Mouse (Mus musculus) heart, embryonic 12.5 days (tissue): Measurements from ENCODE around the gene Gm49396. TPM values are rescaled to one million over a fixed set of nuclear protein-coding genes. Genes with fewer than 3 reads are reported as not detected.
A peak's percentile ranks its signal among the peaks of the same experiment; 100 is the strongest.

Experiments
- ATAC-seq: fragments of 200-750 bp; cut with Nextera tagmentation; 2 replicates; pipeline ENCODE4 v1.8.0; 2017; ENCODE audit warnings: moderate TSS enrichment, moderate library complexity; ENCODE audit not compliant: insufficient number of reproducible peaks, low FRiP score
- H3K27ac ChIP-seq: fragments of 300-500 bp; sonication (generic); 2 replicates; pipeline ENCODE4 v1.5.1; 2016; ENCODE audit warnings: mild to moderate bottlenecking, moderate library complexity; ENCODE audit not compliant: poor library complexity, severe bottlenecking
- H3K27me3 ChIP-seq: fragments of 300-500 bp; sonication (generic); replicated peaks from 2 replicates; pipeline ENCODE4 v1.6.1; 2016; ENCODE audit warnings: mild to moderate bottlenecking, moderate library complexity
- H3K36me3 ChIP-seq: fragments of 300-500 bp; sonication (generic); 2 replicates; pipeline ENCODE4 v1.6.1; 2016; ENCODE audit warnings: mild to moderate bottlenecking, moderate library complexity
- H3K4me1 ChIP-seq: fragments of 300-500 bp; sonication (generic); replicated peaks from 2 replicates; pipeline ENCODE4 v1.6.1; 2016; ENCODE audit warnings: mild to moderate bottlenecking
- H3K4me2 ChIP-seq: fragments of 300-500 bp; sonication (generic); 2 replicates; pipeline ENCODE4 v1.6.1; 2016; ENCODE audit warnings: mild to moderate bottlenecking, moderate library complexity
- H3K4me3 ChIP-seq: fragments of 300-500 bp; sonication (generic); 2 replicates; pipeline ENCODE4 v1.5.1; 2016; ENCODE audit warnings: mild to moderate bottlenecking
- H3K9ac ChIP-seq: fragments of 300-500 bp; sonication (generic); 2 replicates; pipeline ENCODE4 v1.6.1; 2016; ENCODE audit warnings: mild to moderate bottlenecking, moderate library complexity
- H3K9me3 ChIP-seq: fragments of 300-500 bp; sonication (generic); replicated peaks from 2 replicates; pipeline ENCODE4 v1.6.1; 2016; ENCODE audit warnings: mild to moderate bottlenecking, moderate library complexity
- WGBS: fragments of 180-500 bp; shearing (Covaris S2); methylation state at CpG from one replicate; pipeline ENCODE4 v1.1.7; 2016; 5-methylcytosine and 5-hydroxymethylcytosine counted together
- polyA plus RNA-seq: library from polyadenylated mRNA; unstranded; fragments of >200 nt; fragmentation: Nextera tagmentation; extraction: Ambion mirVana; gene quantifications from 2 replicates; pipeline ENCODE4 v1.2.1, GENCODE M21; 2016

Gene Gm49396
- polyA plus RNA-seq, 1 experiment from 2014 or later, result 10.6 TPM

DNA sequence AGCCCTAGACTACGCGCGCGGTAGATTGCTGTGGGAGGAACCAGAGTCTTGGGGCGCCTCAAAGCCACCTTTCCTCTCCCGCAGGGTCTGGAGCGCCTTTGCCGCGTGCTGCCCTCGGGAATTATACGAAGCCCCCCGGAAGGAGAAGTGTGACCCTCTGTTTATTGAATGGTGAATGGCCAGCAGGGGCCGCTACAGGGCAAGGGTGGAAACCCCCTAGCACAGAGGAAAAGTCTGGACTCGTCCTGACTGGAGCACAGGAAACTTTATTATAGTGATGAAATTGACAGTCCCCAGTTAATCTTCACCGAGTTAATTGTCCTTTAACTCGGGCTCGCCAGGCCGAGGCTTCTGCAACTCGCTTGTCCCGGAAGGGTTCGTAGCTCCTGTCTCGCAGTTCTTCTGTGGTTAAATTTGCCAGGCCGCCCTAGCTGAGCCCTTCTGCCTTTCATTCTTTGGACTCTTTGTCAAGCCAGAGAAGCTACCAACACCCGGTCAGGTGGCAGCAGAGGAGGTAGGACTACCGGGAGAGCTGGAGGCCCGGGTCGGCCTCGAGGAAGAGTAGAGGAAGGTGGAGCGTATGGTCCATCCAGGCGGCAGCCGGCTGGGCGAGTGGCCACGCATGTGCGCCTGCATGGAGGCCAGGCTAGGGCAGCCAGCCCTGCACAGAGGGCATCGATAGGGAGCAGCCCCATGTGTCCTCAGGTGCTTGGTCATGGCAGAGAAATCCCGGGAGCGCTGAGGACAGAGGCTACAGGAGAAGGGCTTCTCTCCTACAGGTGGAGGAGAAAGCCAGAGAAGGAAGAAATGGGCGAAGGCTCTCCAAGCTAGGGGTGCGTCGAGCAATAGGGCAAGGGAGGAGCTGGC lies 26.5 kb downstream of the Gm49396 start:
- peak overlapping the region; percentile 93 for H3K4me2 ChIP-seq
- H3K9me3 ChIP-seq, result no peaks in the 10 kb centered on the region
- peak overlapping the region; percentile 89 for H3K27ac ChIP-seq
- H3K27me3 ChIP-seq, result 0 out of 2 replicates have a peak, but pooled peaks cover 11% of the 10 kb centered on the region
- H3K36me3 ChIP-seq, result peaks cover 25% of the 10 kb centered on the region
- peak; percentile 63 for ATAC-seq
- peak overlapping the region; percentile 82 for H3K4me3 ChIP-seq
- peaks cover 16% of the 10 kb centered on the region for H3K4me1 ChIP-seq
- 29% methylated on average over 40 of the region's 40 CpGs for WGBS
- H3K9ac ChIP-seq, result peak overlapping the region; percentile 92

DNA sequence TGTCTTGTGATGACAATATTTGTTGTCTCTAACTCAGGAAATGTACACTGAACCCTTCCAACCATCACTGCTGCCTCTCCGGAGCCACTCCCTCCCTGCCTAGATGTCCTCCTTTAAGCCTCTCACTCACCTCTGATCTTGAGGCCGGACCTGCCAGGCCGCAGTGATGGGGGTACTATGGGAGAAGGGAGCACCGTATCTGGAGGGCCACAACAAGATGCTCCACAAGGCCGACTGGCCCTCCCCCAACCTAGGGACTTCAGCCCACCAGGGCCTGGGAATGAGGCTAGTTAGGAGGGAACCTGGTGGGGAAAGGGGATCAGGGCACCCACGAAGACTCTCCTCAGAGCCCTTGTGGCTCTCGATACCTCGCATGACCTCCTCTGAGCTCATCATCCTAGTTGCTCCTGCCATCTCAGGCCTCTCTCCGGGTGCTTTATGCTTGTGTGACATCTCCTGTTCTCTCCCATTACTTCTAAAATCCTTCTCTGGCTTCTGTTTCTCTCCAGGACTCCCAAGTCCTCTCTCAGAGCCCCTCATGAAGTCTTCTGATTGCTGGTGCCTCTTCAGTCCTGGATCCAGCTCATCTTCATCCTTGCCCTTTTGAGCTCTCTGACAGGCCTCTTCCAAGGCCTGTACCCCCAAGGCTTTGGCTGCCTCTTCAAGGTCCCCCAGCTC lies 27.9 kb downstream of the Gm49396 start:
- Histone ChIP-seq H3K27me3 (0 out of 2 replicates have a peak, but pooled peaks cover 17% of the 10 kb centered on the region), H3K4me2 (no peak overlapping the region), H3K9me3 (no peaks in the 10 kb centered on the region), H3K4me3 (no peak overlapping the region), H3K36me3 (peaks cover 11% of the 10 kb centered on the region), H3K27ac (no peak overlapping the region), H3K4me1 (peaks cover 16% of the 10 kb centered on the region), H3K9ac (no peak overlapping the region)
- no peak for ATAC-seq
- 78% methylated on average over 9 of the region's 9 CpGs for WGBS

DNA sequence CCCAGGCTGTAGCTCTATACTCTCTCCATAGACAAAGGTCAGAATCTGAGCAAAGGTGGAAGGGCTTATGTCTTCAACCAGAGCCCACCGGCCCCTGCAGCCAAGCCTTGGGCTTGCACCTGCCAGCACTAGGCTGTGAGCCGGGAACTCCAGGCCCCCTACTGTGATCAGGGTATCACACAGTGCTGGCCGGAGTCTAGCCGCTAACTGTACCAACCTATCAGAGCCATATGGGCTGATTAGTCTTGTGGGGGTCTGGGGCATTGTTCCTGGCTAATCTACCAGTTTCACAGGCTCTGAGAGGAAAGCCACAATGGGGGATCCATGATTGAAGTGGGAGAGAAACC lies 28.4 kb downstream of the Gm49396 start:
- WGBS, result 39% methylated on average over 4 of the region's 4 CpGs

DNA sequence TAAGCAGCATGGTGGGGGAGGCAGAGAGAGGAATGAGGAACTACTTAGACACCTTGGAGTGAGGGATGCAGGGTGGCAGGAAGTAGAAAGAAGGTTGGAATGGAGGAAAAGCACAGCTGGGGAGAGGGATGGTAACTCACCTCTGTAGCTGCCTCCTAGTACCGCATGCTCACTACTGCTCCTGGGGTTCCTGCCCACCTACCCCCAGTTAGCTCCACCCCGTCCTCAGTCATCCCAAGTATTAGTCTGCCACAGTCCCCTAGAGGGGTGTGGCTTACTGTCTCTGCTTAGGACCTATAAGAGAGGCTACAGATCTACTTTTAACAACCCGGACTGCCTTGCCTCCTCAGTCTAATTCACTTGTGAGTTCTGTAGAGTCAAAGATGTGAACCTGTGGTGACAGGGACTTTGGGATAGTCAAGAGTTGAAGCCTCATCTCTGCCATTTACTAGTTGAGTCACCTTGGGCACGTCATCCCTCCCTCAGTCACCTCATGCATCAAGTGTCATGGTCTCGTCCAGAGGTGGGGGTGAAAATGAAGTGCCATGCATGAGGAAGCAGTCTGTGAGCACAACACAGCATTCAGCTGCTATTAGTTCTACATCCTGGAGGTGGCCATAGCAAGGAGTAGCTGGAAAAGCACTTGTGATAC lies 29.8 kb downstream of the Gm49396 start:
- Histone ChIP-seq H3K9ac (no peak overlapping the region), H3K9me3 (no peaks in the 10 kb centered on the region), H3K36me3 (no peaks in the 10 kb centered on the region), H3K27me3 (0 out of 2 replicates have a peak, but pooled peaks cover 17% of the 10 kb centered on the region), H3K4me3 (no peak overlapping the region), H3K4me2 (no peak overlapping the region), H3K27ac (no peak overlapping the region), H3K4me1 (peaks cover 5% of the 10 kb centered on the region; the same call in 1 of the 2 replicates)
- 37% methylated on average over 5 of the region's 5 CpGs for WGBS
- no peak for ATAC-seq

More for the DNA sequence above, 28.4 kb downstream of the Gm49396 start:
- Histone ChIP-seq H3K4me3 (no peak overlapping the region), H3K9ac (no peak overlapping the region), H3K27me3 (0 out of 2 replicates have a peak, but pooled peaks cover 17% of the 10 kb centered on the region), H3K4me2 (no peak overlapping the region), H3K9me3 (no peaks in the 10 kb centered on the region), H3K36me3 (peaks cover 5% of the 10 kb centered on the region), H3K4me1 (peaks cover 15% of the 10 kb centered on the region), H3K27ac (no peak overlapping the region)
- ATAC-seq, result no peak

DNA sequence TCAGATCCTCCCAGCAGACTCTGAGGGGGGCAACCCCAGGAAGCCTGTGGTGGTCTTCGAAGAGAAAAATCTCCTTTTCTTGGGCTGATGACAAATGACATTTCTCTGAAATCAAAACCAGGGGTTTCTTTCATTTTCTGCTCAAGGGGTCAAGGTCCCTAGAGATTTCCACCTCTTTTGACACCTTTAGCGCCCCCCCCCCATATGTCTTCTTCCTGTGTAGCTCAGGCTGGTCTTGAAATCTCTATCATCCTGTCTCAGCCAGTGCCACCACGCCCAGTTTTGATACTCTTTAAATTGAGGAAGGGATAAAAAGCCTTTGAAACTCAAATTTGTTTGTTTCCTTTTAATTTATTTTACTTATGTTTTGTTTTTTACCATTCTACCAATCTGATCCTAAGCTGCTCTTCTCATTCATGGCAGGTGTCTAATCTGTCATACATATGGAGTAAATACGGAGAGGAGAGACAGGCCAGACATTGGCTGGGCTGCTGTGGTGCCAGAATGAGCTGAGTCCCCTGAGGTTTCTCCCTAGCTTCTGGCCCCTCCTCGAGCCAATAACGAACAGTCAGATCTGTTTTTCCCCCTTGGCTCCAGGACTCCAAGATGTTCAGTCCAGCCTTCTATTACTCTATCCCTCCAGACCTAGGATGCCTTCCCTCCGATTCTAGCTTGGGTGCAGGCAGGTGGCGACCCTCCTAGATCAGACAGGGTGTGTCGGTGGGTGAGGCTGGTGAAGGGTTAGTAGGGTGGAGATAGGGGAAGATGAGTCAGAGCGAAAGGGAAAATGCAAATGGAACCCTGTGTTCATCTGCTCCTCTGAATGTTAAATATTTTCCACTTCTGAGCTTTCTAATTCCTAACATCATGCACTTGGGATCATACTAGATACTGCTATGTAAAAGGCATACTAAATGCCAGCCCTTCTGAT lies 30.7 kb downstream of the Gm49396 start:
- Histone ChIP-seq H3K9me3 (no peaks in the 10 kb centered on the region), H3K4me2 (no peak overlapping the region), H3K9ac (no peak overlapping the region), H3K27ac (no peak overlapping the region), H3K27me3 (0 out of 2 replicates have a peak, but pooled peaks cover 17% of the 10 kb centered on the region), H3K4me3 (no peak overlapping the region), H3K36me3 (no peaks in the 10 kb centered on the region), H3K4me1 (peaks cover 5% of the 10 kb centered on the region; the same call in 1 of the 2 replicates)
- no peak for ATAC-seq
- 58% methylated on average over 10 of the region's 10 CpGs for WGBS

DNA sequence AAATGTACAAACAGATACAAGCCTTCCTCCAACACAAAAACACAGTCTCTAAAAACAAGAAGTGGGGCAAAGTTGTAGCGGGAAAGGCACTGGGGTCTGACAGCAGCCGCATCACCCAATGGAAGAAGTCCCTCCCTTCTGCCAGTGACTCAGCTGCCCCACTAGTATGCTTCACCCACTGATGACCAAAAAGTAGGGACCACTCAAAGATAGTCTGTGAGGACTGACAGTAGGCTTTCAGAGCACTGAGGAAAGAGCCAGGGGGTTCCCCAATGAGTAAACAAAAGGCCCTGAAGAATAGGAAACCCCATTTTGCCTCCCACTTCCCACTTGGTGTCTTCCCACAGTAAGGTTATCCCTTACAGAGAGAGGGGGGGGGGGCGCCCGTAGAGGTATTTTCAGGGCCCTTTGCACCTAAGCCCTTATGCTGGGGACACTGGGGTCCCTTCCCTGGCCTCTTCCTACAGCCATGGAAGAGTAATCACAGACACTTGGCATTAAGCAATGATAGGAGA lies 31.4 kb downstream of the Gm49396 start:
- ATAC-seq, result no peak
- Histone ChIP-seq H3K4me2 (no peak overlapping the region), H3K36me3 (no peaks in the 10 kb centered on the region), H3K9me3 (no peaks in the 10 kb centered on the region), H3K27me3 (0 out of 2 replicates have a peak, but pooled peaks cover 17% of the 10 kb centered on the region), H3K27ac (no peak overlapping the region), H3K4me3 (no peak overlapping the region), H3K4me1 (peaks cover 7% of the 10 kb centered on the region), H3K9ac (no peak overlapping the region)
- 59% methylated on average over 4 of the region's 4 CpGs for WGBS

DNA sequence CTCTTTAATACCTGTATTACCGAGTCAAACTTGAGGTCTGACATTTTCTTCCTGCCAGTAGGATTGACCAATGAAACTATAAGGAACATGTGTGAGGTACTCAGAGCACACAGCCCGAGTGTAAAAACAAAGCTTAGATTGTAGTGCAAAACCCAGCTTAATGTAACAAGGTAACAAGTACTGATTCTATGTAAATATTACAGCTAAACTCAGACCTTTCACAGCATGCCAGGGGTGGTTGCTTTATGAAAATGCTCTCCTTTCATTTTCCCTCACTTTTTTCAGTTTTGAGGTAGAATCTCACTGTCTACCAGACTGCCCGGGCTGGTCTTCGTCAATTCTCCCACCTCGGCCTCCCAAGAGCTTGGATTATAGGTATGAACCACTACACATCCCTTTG lies 32.9 kb downstream of the Gm49396 start:
- Histone ChIP-seq H3K4me1 (peaks cover 9% of the 10 kb centered on the region; the same call in 1 of the 2 replicates), H3K4me2 (no peak overlapping the region), H3K36me3 (no peaks in the 10 kb centered on the region), H3K4me3 (no peak overlapping the region), H3K27me3 (0 out of 2 replicates have a peak, but pooled peaks cover 13% of the 10 kb centered on the region), H3K9ac (no peak overlapping the region), H3K27ac (no peak overlapping the region), H3K9me3 (no peaks in the 10 kb centered on the region)
- 73% methylated on average over 5 of the region's 5 CpGs for WGBS
- ATAC-seq, result no peak

DNA sequence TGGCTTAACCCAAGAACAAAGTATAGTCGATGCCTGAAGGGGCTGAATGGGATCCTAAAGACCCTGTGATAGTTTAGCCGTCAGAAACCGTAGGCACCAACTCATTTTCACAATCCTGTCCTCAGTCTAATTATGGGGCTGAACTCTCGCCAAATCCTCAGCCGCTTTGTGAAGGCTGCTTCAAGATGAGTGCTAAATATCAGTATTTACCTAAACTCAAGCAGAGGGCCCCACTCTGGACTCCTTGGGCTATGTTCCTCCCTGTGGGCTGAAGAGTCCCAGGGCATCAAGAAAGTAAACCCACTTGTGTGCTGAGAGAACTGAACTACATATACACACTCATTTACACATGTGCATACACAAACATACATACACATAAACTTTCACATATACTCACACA lies 33.7 kb downstream of the Gm49396 start:
- H3K4me3 ChIP-seq, result no peak overlapping the region
- H3K9ac ChIP-seq, result no peak overlapping the region
- no peak overlapping the region for H3K27ac ChIP-seq
- H3K4me2 ChIP-seq, result no peak overlapping the region
- no peaks in the 10 kb centered on the region for H3K36me3 ChIP-seq
- ATAC-seq, result no peak
- 69% methylated on average over 5 of the region's 5 CpGs for WGBS
- H3K9me3 ChIP-seq, result no peaks in the 10 kb centered on the region
- H3K4me1 ChIP-seq, result peaks cover 9% of the 10 kb centered on the region; the same call in 1 of the 2 replicates
- 0 out of 2 replicates have a peak, but pooled peaks cover 13% of the 10 kb centered on the region for H3K27me3 ChIP-seq

DNA sequence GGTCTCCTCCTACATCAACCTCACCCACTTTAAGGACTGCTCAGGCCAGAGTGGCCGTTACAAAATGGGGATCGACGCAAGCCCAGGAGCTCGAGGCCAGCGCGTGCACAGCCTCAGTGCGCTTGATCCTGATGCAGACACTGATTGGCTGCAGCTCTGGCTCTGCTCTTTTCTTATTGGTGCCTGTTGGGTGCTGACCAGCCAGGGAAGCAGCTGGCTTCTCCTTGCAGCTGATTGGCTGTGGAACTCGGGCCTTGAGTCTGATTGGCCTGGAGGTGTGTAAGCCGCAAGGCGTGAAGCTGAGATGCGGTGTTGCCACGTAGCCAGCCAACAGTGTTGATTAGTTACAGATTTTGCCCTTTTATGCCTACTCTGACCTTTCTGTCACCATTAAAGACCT lies 35.6 kb downstream of the Gm49396 start, which contains the start of gene Zbtb32:
Gene Zbtb32, minus strand, starts transcription at position 124 of the 400 bp plus-strand sequence.
- no peak for ATAC-seq

DNA sequence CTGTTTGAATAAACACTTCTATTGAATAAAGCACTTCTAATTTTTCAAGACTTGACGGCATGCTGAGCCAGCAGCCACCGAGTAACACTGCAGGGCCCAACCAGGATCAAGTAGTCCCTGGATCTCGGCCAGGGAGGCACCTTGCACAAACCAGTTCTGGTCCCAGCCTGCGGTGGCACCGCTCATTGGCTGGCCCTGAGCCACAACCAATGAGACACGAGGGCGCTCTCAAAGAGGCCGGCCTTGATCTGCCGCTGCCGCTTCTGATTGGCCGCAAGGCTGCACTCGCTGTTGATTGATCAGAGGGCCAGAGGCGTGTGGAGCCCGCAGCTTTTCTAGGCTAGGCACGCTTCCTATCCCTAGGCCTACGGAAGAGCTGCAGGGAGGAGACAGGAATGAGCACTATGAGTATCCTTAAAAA lies 36.8 kb downstream of the Gm49396 start:
- ATAC-seq, result peak; percentile 95
- Histone ChIP-seq H3K9ac (no peak overlapping the region), H3K36me3 (no peaks in the 10 kb centered on the region), H3K9me3 (no peaks in the 10 kb centered on the region), H3K27ac (no peak overlapping the region), H3K4me3 (no peak overlapping the region), H3K27me3 (0 out of 2 replicates have a peak, but pooled peaks cover 3% of the 10 kb centered on the region), H3K4me2 (peak overlapping the region; percentile 42), H3K4me1 (peaks cover 14% of the 10 kb centered on the region)
- WGBS, result 1% methylated on average over 16 of the region's 16 CpGs

More for the DNA sequence above, 35.6 kb downstream of the Gm49396 start, which contains the start of gene Zbtb32:
- peak within 1 kb of the TSS; percentile 36; the same call in 1 of the 2 replicates for H3K4me2 ChIP-seq
- H3K9ac ChIP-seq, result no peak within 1 kb of the TSS
- 0 out of 2 replicates have a peak, but pooled peaks cover 13% of the 10 kb centered on the region for H3K27me3 ChIP-seq
- no peak within 1 kb of the TSS for H3K4me3 ChIP-seq
- no peaks in the 10 kb centered on the region for H3K36me3 ChIP-seq
- no peak within 1 kb of the TSS for H3K27ac ChIP-seq
- peaks cover 14% of the 10 kb centered on the region for H3K4me1 ChIP-seq
- WGBS, result 90% methylated on average over 12 of the region's 12 CpGs
- H3K9me3 ChIP-seq, result no peaks in the 10 kb centered on the region
